Mouse (Mus musculus): ENCODE measurements around the gene Cdkl5. TPM values are rescaled to one million over a fixed set of nuclear protein-coding genes. Genes with fewer than 3 reads are reported as not detected.

The Cdkl5 gene
- polyA plus RNA-seq (2017; shearing (Covaris generic)) = 0.62 TPM

DNA sequence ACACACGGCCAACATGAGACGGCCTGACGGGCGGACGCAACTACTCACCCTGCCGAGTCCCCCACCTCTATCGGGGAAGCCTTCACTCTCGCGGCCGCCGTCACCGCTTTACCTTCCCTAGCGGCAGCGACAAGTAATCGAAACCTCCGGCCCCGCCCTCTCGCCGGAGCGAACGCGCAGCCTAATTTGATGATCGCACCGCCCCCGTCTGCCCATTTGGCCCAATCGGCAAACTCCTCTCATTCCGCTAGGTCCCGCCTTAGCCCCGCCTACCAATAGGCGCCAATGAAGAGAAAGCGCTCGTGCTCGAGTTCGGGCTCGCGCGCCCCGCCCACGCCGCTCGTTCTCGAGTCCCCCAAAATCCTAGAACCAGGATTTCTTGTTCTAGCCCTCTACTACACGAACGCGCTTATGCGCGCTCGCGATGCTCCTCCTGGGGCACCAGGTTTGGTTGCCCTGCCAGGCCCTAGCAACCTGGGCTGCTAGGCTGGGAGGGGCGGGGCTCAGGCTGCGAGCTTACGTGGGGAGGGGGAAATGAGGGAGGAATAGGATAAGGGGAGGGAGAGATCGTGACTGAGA lies at the start of gene Cdkl5:
TSS of gene Cdkl5 (minus strand) at position 162 of the 579 bp plus-strand sequence.

DNA sequence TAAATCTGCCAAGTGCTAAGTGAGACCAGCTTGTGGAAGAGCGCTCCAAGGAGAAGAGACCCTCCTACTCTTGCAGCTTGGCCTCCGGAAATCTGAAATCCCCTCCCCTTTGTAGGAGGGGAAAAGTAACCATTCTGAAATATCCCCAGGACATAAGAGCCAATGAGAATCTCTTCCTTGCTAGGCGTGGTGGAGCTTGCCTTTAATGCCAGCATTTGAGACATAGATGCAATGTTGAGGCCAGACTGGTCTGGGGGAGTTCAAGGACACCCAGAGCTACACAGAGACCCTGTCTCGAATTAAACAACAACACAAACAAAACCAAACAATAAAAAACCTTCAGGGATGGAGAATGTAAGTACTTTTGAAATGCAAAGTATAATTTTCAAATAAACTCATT lies 87.6 kb downstream of the Cdkl5 start, which contains the start of gene Gja6:
TSS of gene Gja6 (minus strand) at position 101 of the 400 bp plus-strand sequence.

DNA sequence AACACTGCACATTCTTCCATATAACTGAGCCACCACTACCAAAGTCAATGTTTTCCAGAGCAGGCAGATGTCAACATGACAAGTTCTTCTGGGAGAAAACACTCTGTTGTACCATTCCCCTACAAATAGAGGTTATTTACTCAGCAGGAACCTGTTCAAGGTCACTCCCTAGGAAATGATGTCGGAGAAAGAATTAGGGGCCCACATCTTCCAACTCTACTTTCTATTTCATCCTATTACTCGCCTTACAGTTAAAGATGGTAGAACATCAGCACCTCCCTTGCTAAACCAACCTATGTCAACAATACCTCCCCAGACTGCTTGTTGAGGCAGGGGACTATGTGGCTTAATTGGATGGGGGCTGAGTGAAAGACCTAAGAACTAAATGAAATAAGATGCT lies 226.8 kb downstream of the Cdkl5 start, which contains the start of gene Rs1:
TSS of gene Rs1 (plus strand) at position 301 of the 400 bp plus-strand sequence.

DNA sequence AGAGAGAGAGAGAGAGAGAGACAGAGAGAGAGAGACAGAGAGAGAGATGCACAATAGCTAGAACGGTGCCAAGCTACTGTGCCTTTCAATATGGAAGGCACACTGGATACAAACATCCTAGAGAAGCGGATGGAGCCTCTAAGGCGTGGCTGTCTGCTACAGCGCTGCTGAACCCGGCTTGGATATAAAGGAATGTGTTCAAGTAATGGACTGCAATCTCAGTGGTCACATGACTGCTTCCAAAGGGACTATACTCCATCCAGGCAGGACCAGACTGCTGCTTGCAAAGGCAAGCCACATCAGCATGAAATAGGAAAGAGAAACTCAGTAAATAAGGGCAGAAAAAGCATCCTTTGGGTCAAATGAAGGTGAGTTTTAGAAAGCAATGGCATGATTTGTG lies 258.9 kb downstream of the Cdkl5 start, which contains the start of gene Ppef1:
TSS of gene Ppef1 (minus strand) at position 116 of the 400 bp plus-strand sequence.

Other genes starting within 250 kb of the Cdkl5 start
- gene Rs1, start 226.7 kb downstream of the Cdkl5 start, polyA plus RNA-seq (2017; shearing (Covaris generic)) = not detected
- 0.17 TPM for gene Gja6, start 87.7 kb downstream of the Cdkl5 start, polyA plus RNA-seq (2017; shearing (Covaris generic))
- 0.30 TPM for gene Scml2, start 122.5 kb upstream of the Cdkl5 start, polyA plus RNA-seq (2017; shearing (Covaris generic))

Data from naive thymus-derived CD4-positive, alpha-beta T cell, adult 5 months (primary cell).